Mouse (Mus musculus): ENCODE data around the gene Kif14.

- TF ChIP-seq POLR2A (IDR thresholded peaks at IDR 0.05; ENCODE audit: borderline replicate concordance, extremely low read depth, low read depth, low read length) (no peak), CTCF (IDR thresholded peaks at IDR 0.05; ENCODE audit: insufficient read depth, low read length) (no peak)
Measured at GRCm38 (mm10) chr1:136559284-136559683, 93.1 kb downstream of the Kif14 start.
